Mouse (Mus musculus): Measurements from ENCODE around the gene Plekhh1. TPM values are rescaled to one million over a fixed set of nuclear protein-coding genes. Genes with fewer than 3 reads are reported as not detected.

The Plekhh1 gene
- polyA plus RNA-seq, 1 experiment from 2014 or later = 6.5 TPM

- no peak for ATAC-seq (ENCODE audit: low FRiP score, low TSS enrichment)
- no peak overlapping the region for H3K4me3 ChIP-seq (ENCODE audit: low read length)
- H3K27me3 ChIP-seq (ENCODE audit: insufficient read depth, low read length) = no peaks in the 10 kb centered on the region
- no peak overlapping the region for H3K4me2 ChIP-seq (replicated peaks; ENCODE audit: low read depth, low read length)
- H3K27ac ChIP-seq (ENCODE audit: low read length) = no peak overlapping the region
- H3K9ac ChIP-seq (replicated peaks; ENCODE audit: low read length) = no peak overlapping the region
- no peaks in the 10 kb centered on the region for H3K9me3 ChIP-seq (ENCODE audit: low read length)
- H3K36me3 ChIP-seq (ENCODE audit: insufficient read depth, low read length) = no peaks in the 10 kb centered on the region
- H3K4me1 ChIP-seq (ENCODE audit: insufficient read depth, low read length) = peaks cover 6% of the 10 kb centered on the region
- WGBS = 86% methylated on average over 5 of the region's 5 CpGs
Measured at GRCm38 (mm10) chr12:79002406-79002805, 26.6 kb upstream of the Plekhh1 start.

GRCm38 (mm10) chr12:79002978-79003377, 26.0 kb upstream of the Plekhh1 start:
- no peak for ATAC-seq (ENCODE audit: low FRiP score, low TSS enrichment)
- no peaks in the 10 kb centered on the region for H3K9me3 ChIP-seq (ENCODE audit: low read length)
- H3K27me3 ChIP-seq (ENCODE audit: insufficient read depth, low read length) = no peaks in the 10 kb centered on the region
- H3K4me3 ChIP-seq (ENCODE audit: low read length) = no peak overlapping the region
- H3K4me1 ChIP-seq (ENCODE audit: insufficient read depth, low read length) = peaks cover 8% of the 10 kb centered on the region
- H3K27ac ChIP-seq (ENCODE audit: low read length) = no peak overlapping the region
- 94% methylated on average over 3 of the region's 3 CpGs for WGBS
- no peaks in the 10 kb centered on the region for H3K36me3 ChIP-seq (ENCODE audit: insufficient read depth, low read length)
- H3K9ac ChIP-seq (replicated peaks; ENCODE audit: low read length) = no peak overlapping the region
- no peak overlapping the region for H3K4me2 ChIP-seq (replicated peaks; ENCODE audit: low read depth, low read length)

- no peak overlapping the region for H3K4me2 ChIP-seq (replicated peaks; ENCODE audit: low read depth, low read length)
- no peak overlapping the region for H3K4me3 ChIP-seq (ENCODE audit: low read length)
- H3K27ac ChIP-seq (ENCODE audit: low read length) = no peak overlapping the region
- H3K4me1 ChIP-seq (ENCODE audit: insufficient read depth, low read length) = peaks cover 8% of the 10 kb centered on the region
- no peak for ATAC-seq (ENCODE audit: low FRiP score, low TSS enrichment)
- WGBS = 85% methylated on average over 5 of the region's 5 CpGs
- H3K9me3 ChIP-seq (ENCODE audit: low read length) = no peaks in the 10 kb centered on the region
- no peaks in the 10 kb centered on the region for H3K27me3 ChIP-seq (ENCODE audit: insufficient read depth, low read length)
- no peak overlapping the region for H3K9ac ChIP-seq (replicated peaks; ENCODE audit: low read length)
- no peaks in the 10 kb centered on the region for H3K36me3 ChIP-seq (ENCODE audit: insufficient read depth, low read length)
Measured at GRCm38 (mm10) chr12:79005456-79005855, 23.5 kb upstream of the Plekhh1 start.

- peak overlapping the region; percentile 90 for H3K4me2 ChIP-seq (replicated peaks; ENCODE audit: low read depth, low read length)
- peak overlapping the region; percentile 91 for H3K4me3 ChIP-seq (ENCODE audit: low read length)
- H3K4me1 ChIP-seq (ENCODE audit: insufficient read depth, low read length) = peaks cover 8% of the 10 kb centered on the region
- H3K9ac ChIP-seq (replicated peaks; ENCODE audit: low read length) = no peak overlapping the region; the same call in 1 of the 2 replicates
- 40% methylated on average over 9 of the region's 9 CpGs for WGBS
- no peak for ATAC-seq (ENCODE audit: low FRiP score, low TSS enrichment)
- H3K27ac ChIP-seq (ENCODE audit: low read length) = no peak overlapping the region
- H3K9me3 ChIP-seq (ENCODE audit: low read length) = no peaks in the 10 kb centered on the region
- no peaks in the 10 kb centered on the region for H3K27me3 ChIP-seq (ENCODE audit: insufficient read depth, low read length)
- no peaks in the 10 kb centered on the region for H3K36me3 ChIP-seq (ENCODE audit: insufficient read depth, low read length)
Measured at GRCm38 (mm10) chr12:79006076-79006475, 22.9 kb upstream of the Plekhh1 start.

- Histone ChIP-seq H3K4me2 (replicated peaks; ENCODE audit: low read depth, low read length) (peak overlapping the region; percentile 90), H3K27me3 (ENCODE audit: insufficient read depth, low read length) (no peaks in the 10 kb centered on the region), H3K27ac (ENCODE audit: low read length) (no peak overlapping the region), H3K4me1 (ENCODE audit: insufficient read depth, low read length) (peaks cover 8% of the 10 kb centered on the region), H3K4me3 (ENCODE audit: low read length) (peak overlapping the region; percentile 91), H3K9ac (replicated peaks; ENCODE audit: low read length) (peak overlapping the region; percentile 79), H3K36me3 (ENCODE audit: insufficient read depth, low read length) (no peaks in the 10 kb centered on the region), H3K9me3 (ENCODE audit: low read length) (no peaks in the 10 kb centered on the region)
- ATAC-seq (ENCODE audit: low FRiP score, low TSS enrichment) = peak; percentile 57; the same call in 1 of the 2 replicates
- under 1% methylated on average over 46 of the region's 53 CpGs for WGBS
Measured at GRCm38 (mm10) chr12:79006478-79007125, 22.4 kb upstream of the Plekhh1 start.

GRCm38 (mm10) chr12:79007126-79007753, 21.7 kb upstream of the Plekhh1 start, which contains the start of gene Tmem229b:
TSS of gene Tmem229b (minus strand) at chr12:79007627.
- ATAC-seq (ENCODE audit: low FRiP score, low TSS enrichment) = peak; percentile 89
- H3K27me3 ChIP-seq (ENCODE audit: insufficient read depth, low read length) = no peaks in the 10 kb centered on the region
- H3K9ac ChIP-seq (replicated peaks; ENCODE audit: low read length) = peak within 1 kb of the TSS; percentile 79
- H3K36me3 ChIP-seq (ENCODE audit: insufficient read depth, low read length) = no peaks in the 10 kb centered on the region
- no peaks in the 10 kb centered on the region for H3K9me3 ChIP-seq (ENCODE audit: low read length)
- H3K4me3 ChIP-seq (ENCODE audit: low read length) = peak within 1 kb of the TSS; percentile 91
- H3K4me1 ChIP-seq (ENCODE audit: insufficient read depth, low read length) = peaks cover 8% of the 10 kb centered on the region
- no peak within 1 kb of the TSS for H3K27ac ChIP-seq (ENCODE audit: low read length)
- peak within 1 kb of the TSS; percentile 90 for H3K4me2 ChIP-seq (replicated peaks; ENCODE audit: low read depth, low read length)
- WGBS = 2% methylated on average over 33 of the region's 49 CpGs

- ATAC-seq (ENCODE audit: low FRiP score, low TSS enrichment) = no peak
- Histone ChIP-seq H3K36me3 (ENCODE audit: insufficient read depth, low read length) (no peaks in the 10 kb centered on the region), H3K4me2 (replicated peaks; ENCODE audit: low read depth, low read length) (no peak overlapping the region), H3K27ac (ENCODE audit: low read length) (peak overlapping the region; percentile 47), H3K9me3 (ENCODE audit: low read length) (no peaks in the 10 kb centered on the region), H3K27me3 (ENCODE audit: insufficient read depth, low read length) (no peaks in the 10 kb centered on the region), H3K4me1 (ENCODE audit: insufficient read depth, low read length) (peaks cover 8% of the 10 kb centered on the region), H3K4me3 (ENCODE audit: low read length) (no peak overlapping the region), H3K9ac (replicated peaks; ENCODE audit: low read length) (no peak overlapping the region)
- 26% methylated on average over 3 of the region's 3 CpGs for WGBS
Measured at GRCm38 (mm10) chr12:79010569-79010968, 18.4 kb upstream of the Plekhh1 start.

- Histone ChIP-seq H3K36me3 (ENCODE audit: insufficient read depth, low read length) (no peaks in the 10 kb centered on the region), H3K9ac (replicated peaks; ENCODE audit: low read length) (no peak overlapping the region), H3K4me1 (ENCODE audit: insufficient read depth, low read length) (no peaks in the 10 kb centered on the region), H3K9me3 (ENCODE audit: low read length) (no peaks in the 10 kb centered on the region), H3K4me3 (ENCODE audit: low read length) (no peak overlapping the region), H3K27me3 (ENCODE audit: insufficient read depth, low read length) (no peaks in the 10 kb centered on the region), H3K27ac (ENCODE audit: low read length) (no peak overlapping the region), H3K4me2 (replicated peaks; ENCODE audit: low read depth, low read length) (no peak overlapping the region)
- 53% methylated on average over 5 of the region's 5 CpGs for WGBS
- no peak for ATAC-seq (ENCODE audit: low FRiP score, low TSS enrichment)
Measured at GRCm38 (mm10) chr12:79016109-79016508, 12.9 kb upstream of the Plekhh1 start.

- Histone ChIP-seq H3K36me3 (ENCODE audit: insufficient read depth, low read length) (no peaks in the 10 kb centered on the region), H3K27me3 (ENCODE audit: insufficient read depth, low read length) (no peaks in the 10 kb centered on the region), H3K27ac (ENCODE audit: low read length) (no peak overlapping the region), H3K4me1 (ENCODE audit: insufficient read depth, low read length) (no peaks in the 10 kb centered on the region), H3K4me3 (ENCODE audit: low read length) (no peak overlapping the region), H3K9me3 (ENCODE audit: low read length) (no peaks in the 10 kb centered on the region), H3K4me2 (replicated peaks; ENCODE audit: low read depth, low read length) (no peak overlapping the region), H3K9ac (replicated peaks; ENCODE audit: low read length) (no peak overlapping the region)
- no peak for ATAC-seq (ENCODE audit: low FRiP score, low TSS enrichment)
- 69% methylated on average over 4 of the region's 4 CpGs for WGBS
Measured at GRCm38 (mm10) chr12:79017994-79018399, 11.0 kb upstream of the Plekhh1 start.

- ATAC-seq (ENCODE audit: low FRiP score, low TSS enrichment) = no peak
- no peaks in the 10 kb centered on the region for H3K36me3 ChIP-seq (ENCODE audit: insufficient read depth, low read length)
- 84% methylated on average over 1 of the region's 1 CpGs for WGBS
Measured at GRCm38 (mm10) chr12:79021902-79022301, 7.1 kb upstream of the Plekhh1 start.

More at GRCm38 (mm10) chr12:79021902-79022301, 7.1 kb upstream of the Plekhh1 start:
- Histone ChIP-seq H3K4me1 (ENCODE audit: insufficient read depth, low read length) (no peaks in the 10 kb centered on the region), H3K9me3 (ENCODE audit: low read length) (no peaks in the 10 kb centered on the region), H3K27ac (ENCODE audit: low read length) (no peak overlapping the region), H3K27me3 (ENCODE audit: insufficient read depth, low read length) (no peaks in the 10 kb centered on the region), H3K4me3 (ENCODE audit: low read length) (no peak overlapping the region), H3K9ac (replicated peaks; ENCODE audit: low read length) (no peak overlapping the region), H3K4me2 (replicated peaks; ENCODE audit: low read depth, low read length) (no peak overlapping the region)
